In genomic region chr5:32930761-32931160, GRCm38 (mm10) we compare ENCODE assay signal across 10 mouse cellular contexts.
DNase-seq lines count a peak whose midpoint lies in the region; ATAC-seq and TF ChIP-seq lines count a peak whose summit lies in the region.
"Had no signal": no experiment of that assay in that cellular context is flagged by ENCODE, and none has a peak within 500 bp of the region (broad histone marks: within the 10 kb centered on the region; RNA-seq: fewer than 3 reads in every experiment).

No protein-coding gene starts in this region.

- H3K79me2 ChIP-seq in liver, adult 2 months (ENCODE audit: control insufficient read depth, insufficient read depth, low read length), result no peaks in the 10 kb centered on the region

- no peaks in the 10 kb centered on the region for H3K9me3 ChIP-seq in liver, embryonic 11.5 days (ENCODE audit: control insufficient read depth, low read length)
- H3K9me3 ChIP-seq in liver, postnatal 0 days (ENCODE audit: low read length), result no peaks in the 10 kb centered on the region
- H3K9me3 ChIP-seq in intestine, postnatal 0 days (ENCODE audit: control insufficient read depth), result no peaks in the 10 kb centered on the region
- H3K9me3 ChIP-seq: embryonic facial prominence, embryonic 15.5 days; liver, embryonic 13.5 days had no signal

- no peak overlapping the region for H3K4me3 ChIP-seq in liver, adult 2 months (ENCODE audit: insufficient read depth, low read depth, low read length)
- no peak overlapping the region for H3K4me3 ChIP-seq in liver, embryonic 11.5 days (ENCODE audit: low read depth, low read length)
- no peak overlapping the region for H3K4me3 ChIP-seq in liver, postnatal 0 days (ENCODE audit: low read depth, low read length)
- no peak overlapping the region for H3K4me3 ChIP-seq in intestine, postnatal 0 days (ENCODE audit: low read depth, low read length)
- H3K4me3 ChIP-seq: embryonic facial prominence, embryonic 15.5 days; liver, embryonic 13.5 days had no signal

- no peak overlapping the region for H3K27ac ChIP-seq in liver, adult 2 months (replicated peaks; ENCODE audit: insufficient read depth, low read depth, low read length)
- H3K27ac ChIP-seq in liver, embryonic 11.5 days (ENCODE audit: low read depth, low read length), result no peak overlapping the region
- H3K27ac ChIP-seq in liver, postnatal 0 days (ENCODE audit: low read depth), result no peak overlapping the region
- no peak overlapping the region for H3K27ac ChIP-seq in intestine, postnatal 0 days (ENCODE audit: low read depth, low read length)
- H3K27ac ChIP-seq: embryonic facial prominence, embryonic 15.5 days; liver, embryonic 13.5 days had no signal

- no peak overlapping the region for H3K4me2 ChIP-seq in liver, embryonic 11.5 days
- no peak overlapping the region for H3K4me2 ChIP-seq in liver, postnatal 0 days (ENCODE audit: low read depth, low read length)
- H3K4me2 ChIP-seq in intestine, postnatal 0 days (replicated peaks; ENCODE audit: low read depth), result no peak overlapping the region
- H3K4me2 ChIP-seq: embryonic facial prominence, embryonic 15.5 days; liver, embryonic 13.5 days had no signal

- no peaks in the 10 kb centered on the region for H3K4me1 ChIP-seq in liver, adult 2 months (ENCODE audit: control insufficient read depth, insufficient read depth, low read length)
- H3K4me1 ChIP-seq in liver, embryonic 11.5 days (replicated peaks; ENCODE audit: control insufficient read depth, insufficient read depth, low read length), result no peaks in the 10 kb centered on the region
- no peaks in the 10 kb centered on the region for H3K4me1 ChIP-seq in liver, postnatal 0 days (ENCODE audit: insufficient read depth)
- H3K4me1 ChIP-seq in intestine, postnatal 0 days (replicated peaks; ENCODE audit: control insufficient read depth, insufficient read depth, low read length), result no peaks in the 10 kb centered on the region
- H3K4me1 ChIP-seq: embryonic facial prominence, embryonic 15.5 days; liver, embryonic 13.5 days had no signal

- H3K36me3 ChIP-seq in liver, adult 2 months (ENCODE audit: control insufficient read depth, insufficient read depth, low read length), result peaks cover 40% of the 10 kb centered on the region
- H3K36me3 ChIP-seq in liver, embryonic 11.5 days (ENCODE audit: control insufficient read depth, insufficient read depth, low read length), result peaks cover 20% of the 10 kb centered on the region
- peaks cover 48% of the 10 kb centered on the region for H3K36me3 ChIP-seq in liver, postnatal 0 days (replicated peaks; ENCODE audit: insufficient read depth, low read length)
- H3K36me3 ChIP-seq in intestine, postnatal 0 days (ENCODE audit: control insufficient read depth, insufficient read depth), result peaks cover 56% of the 10 kb centered on the region

- intact Hi-C loops in left cerebral cortex, postnatal 36 days (cut with DNase I), result loop anchor here (5.0 kb wide), 1 partner anchor 57 kb away; no protein-coding TSS in a partner anchor

- no peak for ATAC-seq in cerebellum, adult (ENCODE audit: insufficient number of reproducible peaks, low FRiP score, low TSS enrichment)
- no peak for ATAC-seq in liver, embryonic 11.5 days (replicated peaks; ENCODE audit: low FRiP score)
- ATAC-seq in activated CD4-positive, CD25-positive, alpha-beta regulatory T cell, adult 4 months, result peak; percentile 61
- no peak for ATAC-seq in liver, postnatal 0 days
- no peak for ATAC-seq in intestine, postnatal 0 days

- no peak for TF ChIP-seq POLR2A in liver, adult 2 months (IDR thresholded peaks at IDR 0.05; ENCODE audit: extremely low read depth, insufficient read depth, low read length)

- peak; percentile 23 for DNase-seq in cerebellum, adult 8-10 months
- DNase-seq in liver, adult 2 months (ENCODE audit: extremely low read depth, low read depth, low spot score), result peak; percentile 14
- DNase-seq in liver, embryonic 11.5 days (ENCODE audit: low spot score), result no peak
- peak; percentile 44 for DNase-seq in left cerebral cortex, postnatal 36 days (ENCODE audit: low spot score in 2 of 2)
- DNase-seq in liver, postnatal 0 days, result no peak
- DNase-seq: liver, embryonic 13.5 days had no signal

- WGBS in liver, adult 2 months, result 76% methylated on average over 2 of the region's 2 CpGs
- WGBS in liver, embryonic 11.5 days, result 71% methylated on average over 2 of the region's 2 CpGs
- 62% methylated on average over 2 of the region's 2 CpGs for WGBS in liver, postnatal 0 days (ENCODE audit: insufficient replicate concordance)
- 61% methylated on average over 2 of the region's 2 CpGs for WGBS in intestine, postnatal 0 days

- H3K9ac ChIP-seq in liver, adult 2 months (ENCODE audit: low read depth, low read length), result no peak overlapping the region
- H3K9ac ChIP-seq in liver, embryonic 11.5 days (ENCODE audit: low read depth, low read length), result no peak overlapping the region
- no peak overlapping the region for H3K9ac ChIP-seq in liver, postnatal 0 days (replicated peaks)
- no peak overlapping the region for H3K9ac ChIP-seq in intestine, postnatal 0 days (ENCODE audit: low read depth, low read length)
- H3K9ac ChIP-seq: embryonic facial prominence, embryonic 15.5 days; liver, embryonic 13.5 days had no signal

- no peaks in the 10 kb centered on the region for H3K27me3 ChIP-seq in liver, adult 2 months (ENCODE audit: control insufficient read depth, insufficient read depth, low read length)
- no peaks in the 10 kb centered on the region for H3K27me3 ChIP-seq in liver, embryonic 11.5 days (replicated peaks; ENCODE audit: control insufficient read depth, insufficient read depth, low read length)
- H3K27me3 ChIP-seq in liver, postnatal 0 days (ENCODE audit: insufficient read depth, low read length), result no peaks in the 10 kb centered on the region
- no peaks in the 10 kb centered on the region for H3K27me3 ChIP-seq in intestine, postnatal 0 days (replicated peaks; ENCODE audit: control insufficient read depth, insufficient read depth, low read length)
- H3K27me3 ChIP-seq: embryonic facial prominence, embryonic 15.5 days; liver, embryonic 13.5 days had no signal

- TF ChIP-seq CTCF in liver, adult 2 months (IDR thresholded peaks at IDR 0.05; ENCODE audit: low read depth, low read length), result no peak
- no peak for TF ChIP-seq CTCF in liver, postnatal 0 days (IDR thresholded peaks at IDR 0.05; ENCODE audit: low read depth)
- no peak for TF ChIP-seq CTCF in intestine, postnatal 0 days (IDR thresholded peaks at IDR 0.05; ENCODE audit: low read depth)

- no peak for TF ChIP-seq EP300 in liver, postnatal 0 days (IDR thresholded peaks at IDR 0.05; ENCODE audit: low read depth)

Comparison
In these comparisons a context has a peak if more than half of its experiments do, and no peak if none do; other contexts are left out.
1. DNase-seq: peak in cerebellum, adult 8-10 months (single experiment), liver, adult 2 months (single experiment) and left cerebral cortex, postnatal 36 days (2 of 2); none in liver, embryonic 11.5 days (single experiment) and liver, postnatal 0 days (single experiment).